Mouse (Mus musculus) forebrain, embryonic 14.5 days (tissue): ENCODE measurements around the gene Foxa1. TPM values are rescaled to one million over a fixed set of nuclear protein-coding genes. Genes with fewer than 3 reads are reported as not detected.

Experiments
- ATAC-seq: fragments of 200-750 bp; cut with Nextera tagmentation; 2 replicates; pipeline ENCODE4 v1.8.0; 2017; ENCODE audit warnings: mild to moderate bottlenecking, moderate library complexity
- DNase-seq: peaks from one replicate; pipeline ENCODE4 v3.0.0-alpha.2; 2015; ENCODE audit warnings: low spot score
- H3K27ac ChIP-seq: fragments of 300-500 bp; sonication (generic); 2 replicates; pipeline ENCODE4 v1.5.1; 2014; ENCODE audit warnings: low read depth, mild to moderate bottlenecking, control low read depth, low read length, moderate library complexity
- H3K27me3 ChIP-seq: fragments of 300-500 bp; sonication (generic); replicated peaks from 2 replicates; pipeline ENCODE4 v1.6.1; 2014; ENCODE audit warnings: low read length, control low read depth, mixed read lengths; ENCODE audit not compliant: control insufficient read depth, insufficient read depth
- H3K36me3 ChIP-seq: fragments of 300-500 bp; sonication (generic); 2 replicates; pipeline ENCODE4 v1.6.1; 2014; ENCODE audit warnings: low read length, control low read depth; ENCODE audit not compliant: control insufficient read depth, insufficient read depth
- H3K4me1 ChIP-seq: fragments of 300-500 bp; sonication (generic); 2 replicates; pipeline ENCODE4 v1.6.1; 2014; ENCODE audit warnings: antibody characterized with exemption, low read length, control low read depth; ENCODE audit not compliant: control insufficient read depth, insufficient read depth
- H3K4me2 ChIP-seq: fragments of 300-500 bp; sonication (generic); 2 replicates; pipeline ENCODE4 v1.6.1; 2014; ENCODE audit warnings: mild to moderate bottlenecking, control low read depth, low read length
- H3K4me3 ChIP-seq: fragments of 300-500 bp; sonication (generic); 2 replicates; pipeline ENCODE4 v1.5.1; 2014; ENCODE audit warnings: low read depth, low read length, control low read depth
- H3K9ac ChIP-seq: fragments of 300-500 bp; sonication (generic); 2 replicates; pipeline ENCODE4 v1.6.1; 2014; ENCODE audit warnings: mild to moderate bottlenecking, low read length, control low read depth, moderate library complexity
- H3K9me3 ChIP-seq: fragments of 300-500 bp; sonication (generic); replicated peaks from 2 replicates; pipeline ENCODE4 v1.6.1; 2016; ENCODE audit warnings: low read length, control low read depth, mixed read lengths; ENCODE audit not compliant: control insufficient read depth
- WGBS: fragments of 180-500 bp; shearing (Covaris S2); extraction: QIAGEN DNeasy Blood & Tissue Kit; methylation state at CpG from one replicate; pipeline ENCODE4 v1.1.7; 2014; 5-methylcytosine and 5-hydroxymethylcytosine counted together
- polyA plus RNA-seq: library from polyadenylated mRNA; unstranded; fragments of >200 nt; fragmentation: Nextera tagmentation; extraction: Ambion mirVana; gene quantifications from 2 replicates; pipeline ENCODE4 v1.2.1, GENCODE M21; 2014

Foxa1 gene
- 0.63 and 0.75 TPM in 2 replicates for polyA plus RNA-seq

DNA sequence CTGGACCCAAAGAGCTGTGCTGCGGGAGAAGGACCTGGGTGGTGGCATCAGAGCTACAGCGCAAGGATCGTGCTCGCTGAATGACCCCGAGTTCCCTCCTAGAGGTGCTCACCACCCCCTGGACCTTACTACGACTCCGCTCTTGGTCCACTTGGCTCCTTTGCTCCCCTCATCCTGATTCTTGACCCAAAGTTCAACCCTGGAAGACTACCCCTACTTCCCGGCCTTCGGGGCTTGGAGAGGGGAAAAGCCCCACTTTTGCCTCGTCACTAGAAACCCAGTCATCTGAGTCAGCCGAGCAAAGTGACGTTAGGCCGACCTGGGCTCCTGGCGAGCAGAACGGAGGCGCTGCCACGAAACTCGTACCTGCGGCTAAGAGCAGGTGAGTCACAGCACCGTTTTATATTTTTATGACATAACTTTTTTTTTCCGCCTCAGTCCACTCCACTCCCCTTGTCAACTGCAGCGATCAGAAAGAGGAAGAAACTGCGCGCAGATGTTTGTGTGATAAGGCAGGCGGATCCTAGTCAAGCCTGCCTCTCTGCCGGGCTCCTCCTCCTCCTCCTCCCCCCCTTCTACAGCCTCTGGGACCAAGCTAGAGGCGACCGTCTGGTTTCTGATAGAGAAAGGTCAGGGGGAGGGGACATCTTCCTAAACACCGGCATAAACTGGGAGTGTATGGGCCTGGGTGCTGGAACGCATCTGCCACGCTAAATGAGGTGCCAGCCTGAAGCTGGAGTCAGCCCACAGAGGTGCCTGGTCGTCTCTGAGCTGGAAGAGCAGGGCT, at the start of gene Foxa1:
Gene Foxa1, minus strand, starts transcription at position 502 of the 787 bp plus-strand sequence.
- Histone ChIP-seq H3K4me3 (peak within 1 kb of the TSS; percentile 36), H3K4me1 (peaks cover 6% of the 10 kb centered on the region; the same call in 1 of the 2 replicates), H3K4me2 (peak within 1 kb of the TSS; percentile 79), H3K27ac (0 out of 2 replicates have a peak within 1 kb of the TSS, but pooled peaks have one; percentile 21), H3K27me3 (peaks cover 98% of the 10 kb centered on the region), H3K9me3 (no peaks in the 10 kb centered on the region), H3K36me3 (no peaks in the 10 kb centered on the region), H3K9ac (peak within 1 kb of the TSS; percentile 41; the same call in 1 of the 2 replicates)
- no peak for ATAC-seq
- peak; percentile 14 for DNase-seq
- 1% methylated on average over 32 of the region's 32 CpGs for WGBS

DNA sequence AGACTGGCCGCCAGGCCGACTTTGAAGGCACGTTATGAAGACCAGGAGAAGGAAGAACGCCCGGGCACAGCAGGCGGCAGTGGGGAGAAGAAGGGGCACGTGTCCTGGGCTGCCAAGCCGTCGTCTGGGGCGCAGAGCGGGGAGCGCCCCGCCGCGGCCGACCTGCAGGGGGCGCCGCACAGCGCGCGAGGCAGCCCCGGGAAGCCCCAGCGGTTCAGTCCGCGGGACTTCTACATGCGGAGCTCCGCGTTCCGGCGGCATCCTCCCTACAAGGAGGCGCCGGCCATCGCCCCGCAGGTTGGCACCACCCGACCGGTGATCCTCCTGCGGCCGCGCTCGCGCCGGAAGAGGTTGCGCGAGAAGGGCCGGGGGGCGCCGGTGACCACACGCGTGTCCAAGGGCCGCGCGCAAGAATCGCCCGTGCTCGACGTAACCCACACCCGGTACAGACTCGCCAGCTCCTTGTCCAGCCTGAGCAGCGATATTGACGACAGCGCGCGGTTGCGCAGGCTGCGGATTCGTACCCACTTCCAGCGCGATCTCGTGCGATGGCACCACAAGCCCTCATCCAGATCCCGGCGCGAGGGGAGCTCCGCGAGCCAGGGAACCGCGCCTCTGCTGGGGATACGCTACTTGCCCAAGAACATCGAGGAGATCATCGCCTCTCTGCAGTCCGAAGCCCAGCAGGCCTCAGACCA, 29.4 kb upstream of the Foxa1 start:
- Histone ChIP-seq H3K27me3 (peaks cover 12% of the 10 kb centered on the region), H3K36me3 (no peaks in the 10 kb centered on the region), H3K4me3 (peak overlapping the region; percentile 46), H3K9ac (peak overlapping the region; percentile 56), H3K4me1 (0 out of 2 replicates have a peak, but pooled peaks cover 2% of the 10 kb centered on the region), H3K9me3 (no peaks in the 10 kb centered on the region), H3K27ac (no peak overlapping the region), H3K4me2 (peak overlapping the region; percentile 80)
- WGBS, result 2% methylated on average over 77 of the region's 81 CpGs
- peak; percentile 95 for ATAC-seq
- DNase-seq, result peak; percentile 62

DNA sequence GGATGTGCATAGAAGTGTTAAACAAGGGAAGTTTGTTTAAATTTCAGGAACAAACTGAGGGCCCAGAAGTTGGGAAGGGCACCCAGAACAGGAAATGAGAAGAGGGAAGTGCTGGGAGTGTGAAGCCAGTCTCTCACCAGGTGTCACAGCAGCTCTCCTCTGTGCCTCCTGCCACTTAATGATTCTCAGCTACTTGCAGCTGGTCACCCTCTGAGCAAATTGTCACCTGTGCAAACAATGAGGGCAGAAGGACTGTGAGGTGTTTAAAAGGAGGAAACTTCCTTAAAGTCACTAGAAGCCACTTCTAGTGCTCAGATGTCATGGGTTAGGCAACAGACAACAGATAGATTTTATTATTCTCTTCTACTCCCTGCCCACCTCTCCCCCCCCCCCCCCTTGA, 25.7 kb upstream of the Foxa1 start:
- Histone ChIP-seq H3K36me3 (no peaks in the 10 kb centered on the region), H3K4me3 (no peak overlapping the region), H3K9me3 (no peaks in the 10 kb centered on the region), H3K27me3 (peaks cover 12% of the 10 kb centered on the region), H3K9ac (no peak overlapping the region), H3K4me2 (no peak overlapping the region), H3K4me1 (0 out of 2 replicates have a peak, but pooled peaks cover 2% of the 10 kb centered on the region), H3K27ac (no peak overlapping the region)
- ATAC-seq (no peak), DNase-seq (no peak)

DNA sequence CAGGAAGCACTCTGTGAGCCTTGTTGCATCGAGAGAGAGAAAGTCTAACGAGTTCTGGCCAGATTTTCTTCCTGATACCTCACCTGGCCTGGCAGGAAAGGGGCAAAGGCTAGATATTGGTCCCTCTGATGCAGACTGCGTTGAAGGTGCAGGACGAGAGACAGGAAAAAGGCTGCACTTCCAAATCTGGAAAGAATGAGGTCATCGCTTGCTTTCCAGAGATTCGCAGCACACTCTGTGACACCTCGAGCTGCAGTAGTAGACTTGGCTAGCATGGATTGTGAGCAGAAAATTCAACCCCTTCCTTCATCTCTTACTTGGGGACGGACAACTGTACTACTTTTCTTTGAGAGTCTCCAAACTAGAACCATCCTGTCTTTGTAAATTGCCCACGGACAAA, 25.1 kb upstream of the Foxa1 start:
- no peaks in the 10 kb centered on the region for H3K9me3 ChIP-seq
- DNase-seq (no peak), ATAC-seq (no peak)
- peaks cover 12% of the 10 kb centered on the region for H3K27me3 ChIP-seq
- H3K4me3 ChIP-seq, result no peak overlapping the region
- 0 out of 2 replicates have a peak, but pooled peaks cover 2% of the 10 kb centered on the region for H3K4me1 ChIP-seq
- no peak overlapping the region for H3K4me2 ChIP-seq
- WGBS, result 29% methylated on average over 9 of the region's 9 CpGs
- H3K36me3 ChIP-seq, result no peaks in the 10 kb centered on the region
- H3K9ac ChIP-seq, result no peak overlapping the region
- H3K27ac ChIP-seq, result no peak overlapping the region

DNA sequence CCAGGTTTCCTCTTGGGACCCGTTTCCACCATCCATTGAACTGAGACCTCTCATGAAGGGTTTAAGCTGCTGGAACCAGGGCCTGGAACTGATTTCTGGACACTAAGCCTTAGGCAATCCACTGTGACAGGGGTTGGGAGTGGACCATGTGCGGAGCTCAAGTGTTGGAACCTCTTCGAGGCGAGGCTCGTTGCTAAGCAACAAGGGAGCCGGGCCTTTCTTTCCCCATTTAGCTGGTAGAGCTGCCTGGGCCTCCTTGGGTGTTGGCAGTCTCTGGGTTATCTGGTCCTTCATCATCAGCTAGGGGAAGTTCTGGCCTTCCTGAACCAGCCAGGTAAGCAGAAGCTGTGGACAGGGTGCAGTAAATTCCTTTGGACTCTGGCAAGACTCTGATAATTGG, 17.2 kb upstream of the Foxa1 start, which contains the start of gene Ttc6:
Gene Ttc6, plus strand, starts transcription at position 205 of the 400 bp plus-strand sequence.
- Histone ChIP-seq H3K9ac (no peak within 1 kb of the TSS), H3K36me3 (no peaks in the 10 kb centered on the region), H3K4me2 (no peak within 1 kb of the TSS), H3K9me3 (no peaks in the 10 kb centered on the region), H3K27ac (no peak within 1 kb of the TSS), H3K4me3 (no peak within 1 kb of the TSS), H3K27me3 (no peaks in the 10 kb centered on the region), H3K4me1 (no peaks in the 10 kb centered on the region)
- DNase-seq (no peak), ATAC-seq (no peak)
- WGBS, result 86% methylated on average over 6 of the region's 6 CpGs

DNA sequence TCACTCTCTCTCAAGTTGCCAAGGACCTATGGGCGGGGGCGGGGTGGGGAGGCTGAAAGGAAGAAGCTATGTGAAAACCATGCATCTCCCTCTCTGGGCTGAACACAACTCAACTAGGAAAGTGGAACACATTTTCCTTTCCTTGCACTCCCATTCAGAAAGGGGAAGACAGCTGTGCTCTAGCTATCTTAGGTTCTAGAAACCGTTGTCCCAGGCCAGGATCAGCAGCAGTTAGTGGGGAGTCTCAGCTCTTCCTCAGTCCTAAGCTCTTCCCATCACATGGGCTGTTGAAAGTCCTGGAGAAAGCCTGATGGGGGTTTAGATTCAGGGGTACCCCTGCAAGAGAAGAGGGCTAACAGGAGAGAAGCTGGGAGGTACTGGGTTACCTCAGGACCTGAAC, 7.4 kb upstream of the Foxa1 start:
- no peak overlapping the region for H3K4me2 ChIP-seq
- no peaks in the 10 kb centered on the region for H3K36me3 ChIP-seq
- no peak overlapping the region for H3K4me3 ChIP-seq
- no peaks in the 10 kb centered on the region for H3K4me1 ChIP-seq
- H3K9ac ChIP-seq, result no peak overlapping the region
- DNase-seq (no peak), ATAC-seq (no peak)
- WGBS, result 30% methylated on average over 3 of the region's 3 CpGs
- no peak overlapping the region for H3K27ac ChIP-seq
- no peaks in the 10 kb centered on the region for H3K9me3 ChIP-seq
- peaks cover 66% of the 10 kb centered on the region for H3K27me3 ChIP-seq

DNA sequence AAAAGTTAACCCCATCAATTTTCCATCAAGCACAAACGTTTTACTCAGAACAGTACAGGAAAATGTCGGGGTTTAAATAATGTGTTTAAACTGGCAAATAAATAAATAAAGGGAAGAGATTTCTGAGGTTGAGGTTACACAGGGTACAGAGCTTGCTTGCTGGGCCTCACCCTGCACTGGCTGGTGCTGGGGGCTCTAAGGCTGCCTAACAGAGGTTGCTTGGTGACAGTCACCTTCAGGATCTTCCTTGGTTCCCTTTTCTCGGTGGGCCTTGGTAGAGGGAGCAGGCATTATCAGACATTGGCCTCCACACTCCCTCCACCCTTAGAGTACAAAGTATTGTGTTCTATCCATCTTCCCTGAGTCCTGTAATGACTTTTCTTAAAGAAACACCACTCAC, 5.6 kb upstream of the Foxa1 start:
- no peak for DNase-seq

DNA sequence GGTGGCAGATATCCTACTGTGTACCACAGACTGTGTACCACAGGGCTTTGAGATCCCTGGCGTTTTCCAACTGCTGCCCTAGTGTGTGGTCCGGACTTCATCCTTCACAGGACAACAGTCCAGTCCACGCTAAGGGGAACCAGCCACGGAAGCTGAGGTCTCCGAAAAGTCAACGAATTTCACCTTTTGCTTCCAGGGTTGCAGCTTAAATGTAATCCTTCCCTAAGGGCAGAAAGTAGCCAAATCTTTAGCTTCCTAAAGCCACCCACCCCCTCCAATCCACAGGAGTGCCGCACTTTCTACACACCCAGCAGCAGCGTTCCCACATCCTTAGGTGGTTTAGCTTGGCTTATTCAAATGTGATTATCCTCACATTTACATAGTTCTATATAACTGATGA, 4.2 kb upstream of the Foxa1 start:
- no peak for ATAC-seq
- WGBS, result 1% methylated on average over 8 of the region's 8 CpGs
- no peak for DNase-seq

More for the DNA sequence above, 5.6 kb upstream of the Foxa1 start:
- Histone ChIP-seq H3K9ac (no peak overlapping the region), H3K4me2 (no peak overlapping the region), H3K27ac (no peak overlapping the region), H3K36me3 (no peaks in the 10 kb centered on the region), H3K9me3 (no peaks in the 10 kb centered on the region), H3K4me1 (no peaks in the 10 kb centered on the region), H3K27me3 (peaks cover 84% of the 10 kb centered on the region), H3K4me3 (no peak overlapping the region)
- WGBS, result 9% methylated on average over 3 of the region's 3 CpGs
- ATAC-seq, result no peak

More for the DNA sequence above, 4.2 kb upstream of the Foxa1 start:
- H3K4me1 ChIP-seq, result 0 out of 2 replicates have a peak, but pooled peaks cover 2% of the 10 kb centered on the region
- peaks cover 94% of the 10 kb centered on the region for H3K27me3 ChIP-seq
- no peaks in the 10 kb centered on the region for H3K9me3 ChIP-seq
- no peaks in the 10 kb centered on the region for H3K36me3 ChIP-seq
- H3K4me2 ChIP-seq, result no peak overlapping the region
- no peak overlapping the region for H3K27ac ChIP-seq
- H3K9ac ChIP-seq, result no peak overlapping the region
- H3K4me3 ChIP-seq, result no peak overlapping the region
